Mouse (Mus musculus) liver, adult 2 months (tissue): ENCODE measurements at regions not wholly inside any gene's neighbourhood (a gene's known extent, or its start where the extent isn't known, plus 50 kb on each side); places are given as distances from the start of the nearest gene placed in this dataset.
A peak's percentile ranks its signal among the peaks of the same experiment; 100 is the strongest.

Experiments used
- CTCF ChIP-seq: fragments of 200-500 bp; IDR thresholded peaks from 2 replicates; pipeline ENCODE4 v1.5.1; 2011; ENCODE audit warnings: low read depth, low read length, control low read depth
- POLR2A ChIP-seq: fragments of 200-500 bp; IDR thresholded peaks from 2 replicates; pipeline ENCODE4 v1.6.1; 2011; ENCODE audit warnings: low read length, control low read depth; ENCODE audit not compliant: insufficient read depth; ENCODE audit errors: extremely low read depth

DNA sequence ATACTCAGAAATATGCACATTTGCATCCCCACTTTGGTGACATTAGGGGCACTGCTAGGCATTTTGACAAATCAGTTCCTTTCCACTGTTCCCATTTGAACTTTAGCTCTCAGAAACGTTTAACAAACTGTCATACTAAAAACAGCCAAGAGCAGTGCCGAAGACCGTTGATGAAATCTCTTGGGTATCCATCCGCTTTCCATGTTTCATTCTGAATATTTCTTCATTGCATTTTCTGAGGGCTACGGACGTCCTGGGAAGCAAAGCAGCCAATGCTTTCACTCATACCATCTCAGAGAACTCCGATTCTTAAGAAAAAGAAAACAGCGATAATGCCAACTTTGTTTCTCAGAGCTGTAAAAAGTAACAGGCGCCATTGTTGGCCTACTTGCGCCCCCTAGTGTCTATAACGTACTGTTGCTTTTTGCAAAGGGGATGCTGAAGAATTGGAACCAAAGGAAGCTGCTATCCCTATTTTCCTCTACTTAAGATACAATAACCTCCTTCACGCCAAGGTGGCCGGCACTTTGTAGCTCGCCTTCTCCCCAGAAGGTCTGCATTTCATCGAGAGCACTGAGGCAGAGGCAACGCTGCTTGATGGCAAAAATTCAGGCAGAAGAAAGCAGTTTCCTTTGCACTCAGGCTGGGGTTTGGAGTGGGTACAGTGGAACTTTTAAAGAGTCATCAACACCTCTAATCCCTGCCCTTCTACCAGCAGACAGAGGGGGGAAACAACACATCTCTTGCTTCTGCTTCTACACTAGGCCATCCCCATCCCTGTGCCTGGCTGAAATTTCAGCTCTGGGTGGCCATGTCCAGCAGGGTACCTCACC is 163.1 kb upstream of the Spred2 start:
- peak; percentile 35; the same call in 1 of the 2 replicates for TF ChIP-seq CTCF
- no peak for TF ChIP-seq POLR2A
